Mouse (Mus musculus): ENCODE measurements around the gene Glcci1. TPM values are rescaled to one million over a fixed set of nuclear protein-coding genes. Genes with fewer than 3 reads are reported as not detected.

Gene Glcci1
- polyA plus RNA-seq, 1 experiment, result 189 TPM

DNA sequence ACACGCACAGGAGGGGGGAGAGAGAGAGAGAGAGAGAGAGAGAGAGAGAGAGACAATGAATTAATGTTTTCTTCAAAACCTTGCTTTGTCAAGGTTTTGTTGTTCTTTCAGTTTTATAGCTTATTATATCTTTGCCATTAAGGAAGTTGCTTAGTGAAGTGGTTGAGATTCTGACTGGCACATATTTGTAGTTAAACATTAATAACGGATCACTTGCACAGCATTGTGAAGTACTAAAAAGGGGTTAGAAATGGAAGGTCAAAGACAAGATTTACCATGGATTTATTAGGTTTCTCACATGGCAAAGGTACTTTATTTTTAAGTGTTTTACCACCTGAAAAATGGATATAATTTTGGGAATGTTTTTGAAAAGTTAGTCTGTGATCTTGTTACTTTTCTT lies 51.3 kb downstream of the Glcci1 start:
- no peak overlapping the region for H3K27ac ChIP-seq (ENCODE audit: insufficient read depth, low read depth, low read length)
- H3K4me3 ChIP-seq (ENCODE audit: insufficient read depth, low read depth, low read length), result no peak overlapping the region
- TF ChIP-seq CTCF (IDR thresholded peaks at IDR 0.05; ENCODE audit: insufficient read depth, low read depth, low read length) (no peak), POLR2A (IDR thresholded peaks at IDR 0.05; ENCODE audit: insufficient read depth, low read depth, low read length) (no peak)
- H3K4me1 ChIP-seq (ENCODE audit: control insufficient read depth, insufficient read depth, low read length), result no peaks in the 10 kb centered on the region
- 94% methylated on average over 2 of the region's 2 CpGs for WGBS

DNA sequence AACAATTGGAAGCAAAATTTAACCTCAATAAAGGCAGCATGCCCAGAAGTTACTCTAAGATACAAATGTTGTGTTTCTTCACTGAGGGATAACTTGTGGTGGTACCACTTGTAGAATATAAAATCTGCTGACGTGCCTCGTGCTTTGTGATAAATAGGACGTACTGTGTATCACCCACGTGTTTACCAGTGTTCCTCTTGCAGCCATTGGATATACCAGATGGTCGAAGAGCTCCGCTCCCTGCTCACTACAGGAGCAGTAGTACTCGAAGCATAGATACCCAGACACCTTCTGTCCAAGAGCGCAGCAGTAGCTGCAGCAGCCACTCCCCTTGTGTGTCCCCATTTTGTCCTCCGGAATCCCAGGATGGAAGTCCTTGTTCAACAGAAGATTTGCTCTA lies 73.0 kb downstream of the Glcci1 start:
- H3K4me3 ChIP-seq (ENCODE audit: insufficient read depth, low read depth, low read length), result no peak overlapping the region
- TF ChIP-seq POLR2A (IDR thresholded peaks at IDR 0.05; ENCODE audit: insufficient read depth, low read depth, low read length) (no peak), CTCF (IDR thresholded peaks at IDR 0.05; ENCODE audit: insufficient read depth, low read depth, low read length) (no peak)
- H3K27ac ChIP-seq (ENCODE audit: insufficient read depth, low read depth, low read length), result no peak overlapping the region
- 94% methylated on average over 9 of the region's 9 CpGs for WGBS
- no peaks in the 10 kb centered on the region for H3K4me1 ChIP-seq (ENCODE audit: control insufficient read depth, insufficient read depth, low read length)

DNA sequence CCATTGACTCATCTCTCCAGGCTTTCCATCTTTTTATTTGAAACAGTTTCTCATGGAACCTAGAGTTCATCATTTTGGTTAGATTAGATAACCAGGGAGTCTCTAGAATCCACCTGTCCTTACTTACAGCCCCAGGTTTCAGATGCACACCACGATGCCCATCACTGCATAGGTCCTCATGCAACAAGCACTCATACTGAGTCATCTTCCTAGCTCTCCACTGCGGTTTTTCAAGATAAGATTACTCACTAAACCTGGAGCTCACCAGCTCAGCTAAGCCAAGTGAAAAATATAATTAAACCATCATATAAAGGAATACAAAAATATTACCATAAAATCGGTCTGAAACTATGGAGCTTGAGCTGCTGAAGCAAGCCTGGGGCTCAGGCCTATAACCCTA lies 74.5 kb downstream of the Glcci1 start:
- H3K4me3 ChIP-seq (ENCODE audit: insufficient read depth, low read depth, low read length), result no peak overlapping the region
- WGBS, result 72% methylated on average over 3 of the region's 3 CpGs
- no peaks in the 10 kb centered on the region for H3K4me1 ChIP-seq (ENCODE audit: control insufficient read depth, insufficient read depth, low read length)
- TF ChIP-seq POLR2A (IDR thresholded peaks at IDR 0.05; ENCODE audit: insufficient read depth, low read depth, low read length) (no peak), CTCF (IDR thresholded peaks at IDR 0.05; ENCODE audit: insufficient read depth, low read depth, low read length) (no peak)
- no peak overlapping the region for H3K27ac ChIP-seq (ENCODE audit: insufficient read depth, low read depth, low read length)

DNA sequence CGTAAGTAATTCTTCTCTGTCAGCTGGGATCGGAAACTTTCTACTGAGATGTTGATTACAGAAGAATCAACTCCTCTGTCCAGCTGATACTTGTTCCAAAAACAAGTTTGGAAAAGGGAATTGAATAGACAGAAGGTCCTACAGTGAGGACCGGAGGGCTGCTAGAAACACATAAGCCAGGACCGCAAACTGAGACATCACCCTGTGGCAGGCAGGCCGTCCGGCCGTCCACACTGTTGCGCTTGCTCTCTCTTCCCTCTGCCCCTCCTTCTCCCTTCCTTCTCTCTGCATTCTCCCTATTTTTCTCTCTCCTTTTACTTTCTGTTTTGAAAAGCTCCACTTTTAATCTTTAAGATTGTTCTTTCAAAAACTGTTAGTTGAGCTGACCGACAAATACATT lies 82.3 kb downstream of the Glcci1 start:
- no peak overlapping the region for H3K27ac ChIP-seq (ENCODE audit: insufficient read depth, low read depth, low read length)
- no peak for TF ChIP-seq CTCF (IDR thresholded peaks at IDR 0.05; ENCODE audit: insufficient read depth, low read depth, low read length)
- no peak for TF ChIP-seq POLR2A (IDR thresholded peaks at IDR 0.05; ENCODE audit: insufficient read depth, low read depth, low read length)
- no peak overlapping the region for H3K4me3 ChIP-seq (ENCODE audit: insufficient read depth, low read depth, low read length)
- WGBS, result 86% methylated on average over 9 of the region's 9 CpGs
- H3K4me1 ChIP-seq (ENCODE audit: control insufficient read depth, insufficient read depth, low read length), result no peaks in the 10 kb centered on the region

DNA sequence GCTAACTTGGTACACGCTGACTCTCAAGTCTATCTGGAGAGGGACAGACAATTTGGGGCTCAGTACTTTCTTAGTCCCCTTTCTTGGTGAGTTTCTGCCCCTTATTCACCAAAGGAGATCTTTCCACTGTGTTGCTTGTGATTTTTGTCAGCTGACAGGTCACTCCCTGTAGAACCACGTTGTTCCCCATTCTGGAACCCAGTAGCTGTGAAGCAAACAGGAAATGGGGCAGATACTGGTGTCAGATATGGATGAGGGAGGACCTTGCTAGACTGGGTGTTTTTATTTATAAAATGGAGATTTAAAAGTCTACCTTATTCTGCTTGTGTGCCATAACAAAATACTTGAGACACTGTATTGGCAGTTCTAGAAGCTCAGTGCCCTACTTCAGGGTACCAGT lies 108.0 kb downstream of the Glcci1 start:
- no peak for TF ChIP-seq CTCF (IDR thresholded peaks at IDR 0.05; ENCODE audit: insufficient read depth, low read depth, low read length)
- TF ChIP-seq POLR2A (IDR thresholded peaks at IDR 0.05; ENCODE audit: insufficient read depth, low read depth, low read length), result no peak
- H3K4me3 ChIP-seq (ENCODE audit: insufficient read depth, low read depth, low read length), result no peak overlapping the region
- 86% methylated on average over 2 of the region's 2 CpGs for WGBS
- H3K4me1 ChIP-seq (ENCODE audit: control insufficient read depth, insufficient read depth, low read length), result no peaks in the 10 kb centered on the region
- H3K27ac ChIP-seq (ENCODE audit: insufficient read depth, low read depth, low read length), result no peak overlapping the region

DNA sequence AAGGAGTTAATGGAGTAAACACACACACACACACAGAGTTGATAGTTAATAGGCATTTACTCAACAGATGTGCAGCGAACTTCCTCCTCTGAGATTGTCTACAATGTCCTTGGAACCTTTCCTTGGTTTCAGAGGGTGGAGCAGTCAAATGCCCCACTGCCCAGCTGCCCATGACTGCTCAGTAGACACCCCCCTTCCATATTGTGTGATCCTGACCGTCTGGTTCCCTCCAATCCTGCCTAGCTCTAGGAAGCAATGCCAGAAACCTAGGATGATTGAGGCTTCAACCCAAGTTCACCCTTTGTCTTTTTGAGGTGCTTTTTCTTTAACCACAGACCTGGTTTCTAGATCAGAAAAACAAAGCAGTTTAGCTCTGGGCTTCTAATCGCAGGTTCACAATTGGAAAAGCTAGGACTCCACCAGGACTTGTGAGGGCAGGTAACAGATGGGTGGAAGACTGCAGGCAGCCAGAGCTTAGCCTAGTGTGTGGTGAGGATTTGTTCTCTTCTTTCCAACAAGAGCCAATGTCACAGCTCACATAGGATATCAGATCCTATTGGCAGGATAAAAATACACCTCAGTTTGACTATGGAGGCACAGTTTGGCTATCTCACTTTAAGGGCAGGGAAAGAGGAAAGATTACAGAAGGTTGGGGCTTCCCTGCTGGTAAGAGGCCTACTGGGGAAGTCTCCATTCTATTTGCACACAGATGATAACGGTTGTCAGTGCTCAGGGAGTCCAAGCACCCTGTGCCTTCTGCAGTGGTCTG lies 110.4 kb downstream of the Glcci1 start:
- TF ChIP-seq POLR2A (IDR thresholded peaks at IDR 0.05; ENCODE audit: insufficient read depth, low read depth, low read length) (no peak), CTCF (IDR thresholded peaks at IDR 0.05; ENCODE audit: insufficient read depth, low read depth, low read length) (no peak)
- Histone ChIP-seq H3K27ac (ENCODE audit: insufficient read depth, low read depth, low read length) (no peak overlapping the region), H3K4me3 (ENCODE audit: insufficient read depth, low read depth, low read length) (no peak overlapping the region), H3K4me1 (ENCODE audit: control insufficient read depth, insufficient read depth, low read length) (no peaks in the 10 kb centered on the region)
- whole genome bisulfite sequencing, result 87% methylated on average over 4 of the region's 4 CpGs

DNA sequence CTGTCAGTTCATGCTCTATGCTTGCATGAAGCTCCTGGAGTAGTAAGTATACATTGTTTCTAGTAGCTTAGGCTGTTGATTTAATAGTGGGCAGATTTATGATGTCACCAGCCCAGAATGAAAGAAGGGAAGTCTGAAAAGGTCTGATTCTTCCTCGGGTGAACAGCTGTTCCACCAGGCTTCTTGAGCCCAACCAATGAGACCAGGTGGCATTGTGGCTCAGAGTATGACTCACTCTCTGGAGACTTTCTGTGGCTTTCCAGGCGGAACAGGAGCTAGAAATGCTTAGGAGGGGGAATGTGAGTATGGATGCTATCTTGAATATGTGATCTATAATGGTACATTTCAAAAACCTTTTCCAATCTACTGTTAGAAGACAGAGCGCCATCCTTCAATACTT lies 113.6 kb downstream of the Glcci1 start:
- H3K27ac ChIP-seq (ENCODE audit: insufficient read depth, low read depth, low read length), result no peak overlapping the region
- H3K4me1 ChIP-seq (ENCODE audit: control insufficient read depth, insufficient read depth, low read length), result no peaks in the 10 kb centered on the region
- TF ChIP-seq CTCF (IDR thresholded peaks at IDR 0.05; ENCODE audit: insufficient read depth, low read depth, low read length) (no peak), POLR2A (IDR thresholded peaks at IDR 0.05; ENCODE audit: insufficient read depth, low read depth, low read length) (no peak)
- H3K4me3 ChIP-seq (ENCODE audit: insufficient read depth, low read depth, low read length), result no peak overlapping the region
- WGBS, result 56% methylated on average over 3 of the region's 3 CpGs

DNA sequence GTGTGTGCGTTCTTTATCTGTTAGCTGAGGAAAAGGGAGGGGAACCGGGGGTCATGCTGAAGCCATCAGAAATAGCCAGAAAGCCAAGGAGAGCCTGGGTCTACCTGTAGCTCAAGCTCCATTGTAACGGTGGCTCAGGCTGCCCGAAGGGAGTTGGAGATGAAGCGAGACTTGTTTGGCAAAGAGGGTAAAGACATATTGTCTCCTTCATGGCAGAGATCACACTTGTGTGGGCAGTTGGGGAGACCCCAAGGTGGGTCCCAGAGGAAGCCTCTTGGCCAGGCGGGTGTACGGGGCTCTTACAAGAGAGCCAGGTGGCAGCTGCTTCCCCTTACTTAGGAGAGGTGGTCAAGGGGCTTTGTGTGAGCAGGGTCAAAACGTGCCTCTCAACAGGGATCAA lies 118.8 kb downstream of the Glcci1 start:
- TF ChIP-seq CTCF (IDR thresholded peaks at IDR 0.05; ENCODE audit: insufficient read depth, low read depth, low read length) (no peak), POLR2A (IDR thresholded peaks at IDR 0.05; ENCODE audit: insufficient read depth, low read depth, low read length) (no peak)
- Histone ChIP-seq H3K4me3 (ENCODE audit: insufficient read depth, low read depth, low read length) (no peak overlapping the region), H3K4me1 (ENCODE audit: control insufficient read depth, insufficient read depth, low read length) (no peaks in the 10 kb centered on the region), H3K27ac (ENCODE audit: insufficient read depth, low read depth, low read length) (no peak overlapping the region)
- 94% methylated on average over 8 of the region's 8 CpGs for WGBS

DNA sequence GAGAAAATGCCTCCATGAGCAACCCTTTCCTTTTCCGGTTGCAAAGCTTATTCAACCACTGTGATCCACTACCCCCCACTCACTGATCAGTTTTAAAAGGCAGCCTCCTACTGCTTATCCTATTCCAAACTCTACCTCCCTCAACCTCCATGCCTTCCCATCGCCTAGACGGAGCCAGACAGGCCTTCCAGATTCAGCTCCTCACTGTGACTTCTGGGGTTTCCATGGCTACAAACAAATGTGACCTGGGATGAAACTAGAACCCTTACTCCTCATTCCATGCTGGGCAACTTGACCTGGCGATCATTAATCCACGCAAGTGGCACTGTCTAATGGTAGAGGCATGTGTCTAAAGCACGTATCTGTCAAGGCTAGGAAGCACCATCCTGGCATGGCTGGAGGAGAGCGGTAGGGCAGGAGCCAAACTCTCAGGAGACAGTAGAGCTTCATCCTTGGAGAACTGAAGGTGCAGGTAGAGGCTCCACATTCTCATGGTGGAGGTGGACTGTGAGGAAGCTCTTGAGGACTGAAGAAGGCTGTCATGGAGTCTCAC lies 119.4 kb downstream of the Glcci1 start:
- Histone ChIP-seq H3K4me3 (ENCODE audit: insufficient read depth, low read depth, low read length) (no peak overlapping the region), H3K4me1 (ENCODE audit: control insufficient read depth, insufficient read depth, low read length) (no peaks in the 10 kb centered on the region), H3K27ac (ENCODE audit: insufficient read depth, low read depth, low read length) (no peak overlapping the region)
- TF ChIP-seq POLR2A (IDR thresholded peaks at IDR 0.05; ENCODE audit: insufficient read depth, low read depth, low read length), result no peak
- no peak for TF ChIP-seq CTCF (IDR thresholded peaks at IDR 0.05; ENCODE audit: insufficient read depth, low read depth, low read length)
- WGBS, result 80% methylated on average over 7 of the region's 7 CpGs

All from olfactory bulb, adult 2 months (tissue).